Mouse (Mus musculus) mature B cell (primary cell): ENCODE measurements around the gene Ifnl3.
"Not testable (repeated sequence)": the region's sequence is repeated elsewhere in the genome, so short reads cannot be mapped to it uniquely, and the experiment has no call there.

Experiments
- in situ Hi-C: fragments of 300-500 bp; cut with MboI; formaldehyde crosslinking; loops from 2 replicates; pipeline ENCODE4 v1.14.3; 2019

The Ifnl3 gene

GRCm38 (mm10) chr7:28522536-28522935, at the start of gene Ifnl3:
Gene Ifnl3 (plus strand): TSS chr7:28522836.
- in situ Hi-C loops, result not testable (repeated sequence)

- in situ Hi-C loops, result no loop called here
Observed at GRCm38 (mm10) chr7:28476191-28476590, 46.4 kb upstream of the Ifnl3 start.

- in situ Hi-C loops, result no loop called here
Observed at GRCm38 (mm10) chr7:28477363-28477762, 45.3 kb upstream of the Ifnl3 start.

GRCm38 (mm10) chr7:28478854-28479253, 43.8 kb upstream of the Ifnl3 start:
- in situ Hi-C loops, result no loop called here

GRCm38 (mm10) chr7:28482854-28483253, 39.8 kb upstream of the Ifnl3 start:
- in situ Hi-C loops, result no loop called here

GRCm38 (mm10) chr7:28484192-28484591, 38.4 kb upstream of the Ifnl3 start:
- in situ Hi-C loops, result no loop called here

- in situ Hi-C loops, result no loop called here
Observed at GRCm38 (mm10) chr7:28488030-28488491, 34.6 kb upstream of the Ifnl3 start.

GRCm38 (mm10) chr7:28490410-28490809, 32.2 kb upstream of the Ifnl3 start:
- in situ Hi-C loops, result no loop called here

GRCm38 (mm10) chr7:28490903-28491302, 31.7 kb upstream of the Ifnl3 start:
- in situ Hi-C loops, result no loop called here

GRCm38 (mm10) chr7:28492310-28492709, 30.3 kb upstream of the Ifnl3 start:
- in situ Hi-C loops, result no loop called here

GRCm38 (mm10) chr7:28495426-28495825, 27.2 kb upstream of the Ifnl3 start:
- in situ Hi-C loops, result no loop called here

GRCm38 (mm10) chr7:28505585-28505984, 17.1 kb upstream of the Ifnl3 start:
- in situ Hi-C loops, result no loop called here

- in situ Hi-C loops, result not testable (repeated sequence)
Observed at GRCm38 (mm10) chr7:28509121-28509520, 13.5 kb upstream of the Ifnl3 start.

- in situ Hi-C loops, result not testable (repeated sequence)
Observed at GRCm38 (mm10) chr7:28510405-28510974, 12.1 kb upstream of the Ifnl3 start, which contains the start of gene Ifnl2. Gene Ifnl2 (minus strand): TSS chr7:28510455.

- in situ Hi-C loops, result no loop called here
Observed at GRCm38 (mm10) chr7:28511441-28511840, 11.2 kb upstream of the Ifnl3 start.

- in situ Hi-C loops, result no loop called here
Observed at GRCm38 (mm10) chr7:28527922-28528719, 5.5 kb downstream of the Ifnl3 start.

- in situ Hi-C loops, result loop anchor here (5.0 kb wide), 1 partner anchor 80 kb away; the partner anchor contains the start of gene Lrfn1
Observed at GRCm38 (mm10) chr7:28532005-28532404, 9.4 kb downstream of the Ifnl3 start.

- in situ Hi-C loops, result not testable (repeated sequence)
Observed at GRCm38 (mm10) chr7:28538886-28539285, 16.2 kb downstream of the Ifnl3 start.

GRCm38 (mm10) chr7:28540526-28540925, 17.9 kb downstream of the Ifnl3 start, which contains the start of gene Sycn:
Gene Sycn (plus strand): TSS chr7:28540885.
- in situ Hi-C loops, result no loop called here

- in situ Hi-C loops, result no loop called here
Observed at GRCm38 (mm10) chr7:28544051-28544601, 21.5 kb downstream of the Ifnl3 start.

- in situ Hi-C loops, result no loop called here
Observed at GRCm38 (mm10) chr7:28545048-28545890, 22.6 kb downstream of the Ifnl3 start.

GRCm38 (mm10) chr7:28545891-28546210, 23.2 kb downstream of the Ifnl3 start:
- in situ Hi-C loops, result no loop called here
